Mouse (Mus musculus) C2C12 (cell line): Measurements from ENCODE around the gene Gja3.

Experiments
- CTCF ChIP-seq: IDR thresholded peaks from one replicate; pipeline ENCODE4 v1.5.1; 2011; ENCODE audit not compliant: control insufficient read depth, insufficient read depth, insufficient read length
- FOSL1 ChIP-seq: IDR thresholded peaks from one replicate; pipeline ENCODE4 v1.8.0; 2011; ENCODE audit warnings: mild to moderate bottlenecking, low read length; ENCODE audit not compliant: poor library complexity, insufficient read depth, severe bottlenecking
- USF1 ChIP-seq: IDR thresholded peaks from one replicate; pipeline ENCODE4 v1.6.1; 2011; ENCODE audit warnings: low read depth, mild to moderate bottlenecking, control low read depth, moderate library complexity

DNA sequence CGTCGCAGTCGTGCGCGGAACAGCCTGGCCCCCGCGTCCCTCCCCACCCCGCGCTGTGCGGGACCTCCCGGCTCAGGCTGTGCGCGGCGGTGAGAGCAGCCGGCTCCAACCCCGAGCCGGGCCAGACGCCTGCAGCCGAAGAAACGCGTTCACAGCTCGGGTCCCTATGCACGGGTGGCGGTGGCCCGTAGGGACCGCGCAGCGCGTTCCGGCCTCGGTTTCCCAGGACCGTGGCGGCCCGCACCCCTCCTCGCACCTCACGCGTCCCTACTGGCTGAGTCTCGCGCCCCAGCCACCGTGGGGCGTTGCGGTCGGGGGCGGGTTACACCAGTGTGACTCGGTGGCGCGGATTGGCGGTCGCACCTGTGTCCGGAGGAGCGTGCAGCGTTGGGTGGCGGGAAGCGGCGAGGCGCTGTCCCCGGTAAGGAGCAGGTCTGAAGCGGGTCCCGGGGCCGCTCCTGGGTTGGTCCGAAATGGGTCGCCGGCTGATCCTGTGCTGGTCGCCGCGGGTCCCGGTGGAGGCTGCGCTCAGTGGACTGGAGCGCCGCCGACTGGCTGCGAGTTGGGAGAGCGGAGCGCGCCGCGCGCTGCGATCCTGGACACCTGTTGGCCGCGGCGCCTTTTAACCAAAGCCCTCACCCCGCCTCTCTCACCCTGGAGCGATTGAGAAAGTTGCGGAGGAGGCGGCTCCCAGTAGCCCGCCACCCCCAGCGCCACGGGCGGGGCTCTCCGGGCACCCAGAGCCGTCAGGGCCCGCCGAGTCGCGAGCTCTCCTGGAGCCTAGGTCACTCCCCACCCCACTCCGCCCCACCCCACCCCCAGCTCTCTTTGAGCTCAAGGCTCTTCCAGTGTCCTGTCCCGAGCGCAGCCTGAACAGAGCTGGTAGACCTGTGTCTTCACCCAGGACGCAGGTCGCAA, 46.5 kb upstream of the Gja3 start, which contains the start of gene Gjb2:
- TF ChIP-seq FOSL1 (no peak), USF1 (no peak), CTCF (no peak)
